Mouse (Mus musculus) intestine, postnatal 0 days (tissue): ENCODE data around the gene Cd5l. TPM values are rescaled to one million over a fixed set of nuclear protein-coding genes. Genes with fewer than 3 reads are reported as not detected.
"Not testable (repeated sequence)": the region's sequence is repeated elsewhere in the genome, so short reads cannot be mapped to it uniquely, and the experiment has no call there.

Experiments
- ATAC-seq: fragments of 200-750 bp; cut with Nextera tagmentation; 2 replicates; pipeline ENCODE4 v1.8.0; 2017; ENCODE audit warnings: mild to moderate bottlenecking, moderate TSS enrichment, moderate library complexity
- H3K27ac ChIP-seq: fragments of 300-500 bp; sonication (generic); 2 replicates; pipeline ENCODE4 v1.5.1; 2014; ENCODE audit warnings: mild to moderate bottlenecking, low read depth, low read length, moderate library complexity
- H3K27me3 ChIP-seq: fragments of 300-500 bp; sonication (generic); replicated peaks from 2 replicates; pipeline ENCODE4 v1.6.1; 2014; ENCODE audit warnings: low read length, mixed read lengths; ENCODE audit not compliant: control insufficient read depth, insufficient read depth
- H3K36me3 ChIP-seq: fragments of 300-500 bp; sonication (generic); 2 replicates; pipeline ENCODE4 v1.6.1; 2014; ENCODE audit warnings: mild to moderate bottlenecking, moderate library complexity; ENCODE audit not compliant: control insufficient read depth, insufficient read depth
- H3K4me1 ChIP-seq: fragments of 300-500 bp; sonication (generic); replicated peaks from 2 replicates; pipeline ENCODE4 v1.6.1; 2014; ENCODE audit warnings: antibody characterized with exemption, low read length, mixed read lengths; ENCODE audit not compliant: control insufficient read depth, insufficient read depth
- H3K4me2 ChIP-seq: fragments of 300-500 bp; sonication (generic); replicated peaks from 2 replicates; pipeline ENCODE4 v1.6.1; 2014; ENCODE audit warnings: low read depth, mild to moderate bottlenecking, moderate library complexity
- H3K4me3 ChIP-seq: fragments of 300-500 bp; sonication (generic); 2 replicates; pipeline ENCODE4 v1.5.1; 2014; ENCODE audit warnings: low read depth, low read length
- H3K9ac ChIP-seq: fragments of 300-500 bp; sonication (generic); 2 replicates; pipeline ENCODE4 v1.6.1; 2014; ENCODE audit warnings: mild to moderate bottlenecking, low read depth, low read length
- H3K9me3 ChIP-seq: fragments of 300-500 bp; sonication (generic); 2 replicates; pipeline ENCODE4 v1.6.1; 2016; ENCODE audit warnings: mixed run types; ENCODE audit not compliant: control insufficient read depth
- CTCF ChIP-seq: sonication (generic); IDR thresholded peaks from 2 replicates; pipeline ENCODE4 v1.5.1; 2016; ENCODE audit warnings: low read depth, mild to moderate bottlenecking, control low read depth, antibody characterized with exemption, moderate library complexity
- WGBS: fragments of 180-500 bp; shearing (Covaris S2); extraction: QIAGEN DNeasy Blood & Tissue Kit; methylation state at CpG from one replicate; pipeline ENCODE4 v1.1.7; 2014; 5-methylcytosine and 5-hydroxymethylcytosine counted together
- polyA plus RNA-seq: library from polyadenylated mRNA; unstranded; fragments of >200 nt; fragmentation: Nextera tagmentation; extraction: Ambion mirVana; gene quantifications from 2 replicates; pipeline ENCODE4 v1.2.1, GENCODE M21; 2015

The Cd5l gene
- polyA plus RNA-seq, 1 experiment from 2014 or later: not detected

DNA sequence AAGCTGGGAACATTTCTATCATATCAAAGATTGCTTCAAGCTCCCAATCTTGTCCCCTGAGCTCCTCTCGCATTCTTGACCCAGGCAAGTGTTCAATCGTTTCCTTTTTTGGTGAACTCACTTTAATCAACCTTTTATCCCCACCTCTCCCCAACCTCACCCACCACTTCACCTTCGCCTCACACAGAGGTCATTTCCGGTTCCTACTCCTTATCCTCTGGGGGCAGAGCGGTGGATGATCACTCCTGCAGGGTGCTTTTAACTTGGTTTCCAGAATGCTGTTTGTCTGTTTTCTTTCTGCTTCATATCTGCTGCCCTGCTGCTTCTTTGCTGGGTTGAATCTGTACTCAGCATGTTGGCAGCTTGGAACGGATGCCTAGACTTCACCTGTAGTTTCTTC is 20.0 kb downstream of the Cd5l start:
- Histone ChIP-seq H3K27me3 (no peaks in the 10 kb centered on the region), H3K4me3 (no peak overlapping the region), H3K4me1 (no peaks in the 10 kb centered on the region), H3K36me3 (no peaks in the 10 kb centered on the region), H3K27ac (no peak overlapping the region), H3K9me3 (no peaks in the 10 kb centered on the region), H3K4me2 (peak overlapping the region; percentile 40; the same call in 1 of the 2 replicates), H3K9ac (no peak overlapping the region)
- WGBS: 50% methylated on average over 6 of the region's 6 CpGs
- no peak for ATAC-seq
- TF ChIP-seq CTCF: no peak

DNA sequence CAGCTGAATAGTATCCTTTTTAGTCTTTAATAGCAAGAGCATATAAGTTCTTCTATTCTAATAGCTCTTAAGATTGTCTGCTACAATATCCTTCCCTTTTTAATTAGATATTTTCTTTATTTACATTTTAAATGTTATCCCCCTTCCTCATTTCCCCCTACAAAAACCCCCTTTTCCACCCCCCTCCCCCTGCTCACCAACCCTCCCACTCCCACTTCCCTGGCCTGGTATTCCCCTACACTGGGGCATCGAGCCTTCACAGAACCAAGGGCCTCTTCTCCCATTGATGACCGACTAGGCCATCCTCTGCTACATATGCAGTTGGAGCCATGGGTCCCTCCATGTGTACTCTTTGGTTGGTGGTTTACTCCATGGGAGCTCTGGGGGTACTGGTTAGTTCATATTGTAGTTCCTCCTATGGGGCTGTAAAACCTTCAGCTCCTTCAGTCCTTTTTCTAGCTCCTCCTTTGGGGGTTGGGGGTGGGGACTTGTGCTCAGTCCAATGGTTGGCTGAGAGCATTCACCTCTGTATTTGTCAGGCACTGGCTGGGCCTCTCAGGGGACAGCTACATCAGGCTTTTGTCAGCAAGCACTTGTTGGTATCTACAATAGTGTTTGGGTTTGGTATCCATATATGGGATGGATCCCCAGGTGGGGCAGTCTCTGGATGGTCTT is 22.1 kb downstream of the Cd5l start:
- not testable (repeated sequence) for H3K4me1 ChIP-seq, H3K4me2 ChIP-seq, H3K9ac ChIP-seq, H3K9me3 ChIP-seq, H3K27ac ChIP-seq, H3K27me3 ChIP-seq, ATAC-seq, H3K4me3 ChIP-seq, H3K36me3 ChIP-seq
- WGBS: 87% methylated on average over 2 of the region's 2 CpGs

DNA sequence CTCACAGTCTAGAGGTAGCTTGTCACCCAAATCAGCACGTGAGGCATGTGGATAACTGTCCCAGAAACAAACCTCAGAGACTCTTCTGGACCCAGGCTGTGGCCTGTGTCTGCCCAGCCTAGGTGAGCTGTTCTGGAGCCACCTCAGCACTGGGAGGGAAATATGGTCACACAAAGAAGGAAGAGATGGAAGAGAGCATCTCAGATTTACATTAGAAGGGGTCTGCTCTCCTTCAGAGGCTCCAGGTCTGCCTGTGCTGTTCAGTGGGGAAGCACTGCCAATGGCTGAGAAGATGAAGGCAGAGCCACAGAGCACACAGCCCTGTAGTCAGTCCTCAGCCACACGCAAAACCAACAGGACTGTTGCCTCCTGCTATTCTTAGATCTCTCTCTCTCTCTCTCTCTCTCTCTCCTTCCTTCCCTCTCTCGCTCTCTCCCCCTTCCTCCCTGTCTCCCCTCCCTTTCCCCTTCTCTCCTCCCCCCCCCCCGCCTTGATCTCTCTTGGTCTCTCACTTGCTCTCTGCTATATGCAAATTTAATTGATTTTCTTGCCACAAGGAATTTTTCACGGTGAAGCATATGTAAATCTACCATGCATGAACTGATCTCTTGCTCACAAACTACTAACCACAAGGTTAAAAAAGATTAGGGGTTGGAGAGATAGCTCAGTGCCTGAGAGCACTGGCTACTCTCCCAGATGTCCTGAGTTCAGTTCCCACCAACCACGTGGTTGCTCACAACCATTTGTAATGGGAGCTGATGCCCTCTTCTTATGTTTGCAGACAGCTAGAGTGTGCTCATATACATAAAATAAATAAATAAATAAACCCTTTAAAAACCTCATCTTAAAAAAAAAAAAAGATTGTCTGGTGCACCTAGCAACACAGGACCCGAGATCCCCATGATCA is 24.4 kb downstream of the Cd5l start:
- Histone ChIP-seq H3K9me3 (no peaks in the 10 kb centered on the region), H3K4me2 (no peak overlapping the region), H3K4me1 (no peaks in the 10 kb centered on the region), H3K9ac (no peak overlapping the region), H3K4me3 (no peak overlapping the region), H3K27ac (no peak overlapping the region), H3K36me3 (no peaks in the 10 kb centered on the region), H3K27me3 (no peaks in the 10 kb centered on the region)
- 43% methylated on average over 7 of the region's 7 CpGs for WGBS
- no peak for ATAC-seq
- TF ChIP-seq CTCF: no peak

DNA sequence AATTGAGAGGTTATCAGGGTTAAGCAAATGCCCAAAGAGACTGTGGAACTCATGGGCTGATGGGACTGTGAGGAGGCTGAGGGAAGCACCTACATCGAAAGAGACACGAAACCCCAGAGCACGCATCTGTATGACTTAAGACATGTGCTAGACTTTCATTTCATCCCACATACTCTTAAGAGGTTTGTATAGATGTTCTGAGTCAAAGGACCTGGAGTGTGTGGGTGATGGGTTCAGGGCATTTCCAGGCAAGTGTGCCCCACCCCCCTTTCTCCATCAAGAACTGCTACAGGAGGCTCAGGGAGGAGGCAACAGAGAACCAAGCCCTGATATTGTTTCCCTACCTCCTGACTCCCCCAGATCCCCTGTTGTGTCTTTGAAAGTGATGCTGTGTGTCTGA is 25.6 kb downstream of the Cd5l start:
- TF ChIP-seq CTCF: no peak
- no peak for ATAC-seq
- Histone ChIP-seq H3K36me3 (no peaks in the 10 kb centered on the region), H3K9ac (no peak overlapping the region), H3K4me2 (no peak overlapping the region), H3K4me3 (no peak overlapping the region), H3K27ac (no peak overlapping the region), H3K4me1 (no peaks in the 10 kb centered on the region), H3K9me3 (no peaks in the 10 kb centered on the region), H3K27me3 (no peaks in the 10 kb centered on the region)
- WGBS: 87% methylated on average over 3 of the region's 3 CpGs

DNA sequence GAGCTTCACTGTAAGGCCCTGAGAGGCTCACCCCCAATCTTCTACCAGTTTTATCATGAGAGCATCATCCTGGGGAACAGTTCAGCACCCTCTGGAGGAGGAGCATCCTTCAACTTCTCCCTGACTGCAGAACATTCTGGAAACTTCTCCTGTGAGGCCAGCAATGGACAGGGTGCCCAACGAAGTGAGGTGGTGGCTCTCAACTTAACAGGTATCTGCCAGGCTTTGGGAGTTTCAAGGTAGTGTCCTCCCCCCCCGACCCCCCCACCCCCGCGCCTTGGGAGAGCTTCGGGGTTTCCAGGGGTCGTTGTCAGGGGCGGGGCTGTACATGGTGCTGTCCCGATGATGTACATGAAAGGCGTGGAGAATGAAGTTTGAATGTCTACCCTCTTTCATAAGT is 27.4 kb downstream of the Cd5l start:
- H3K9me3 ChIP-seq: no peaks in the 10 kb centered on the region
- no peaks in the 10 kb centered on the region for H3K4me1 ChIP-seq
- H3K27me3 ChIP-seq: no peaks in the 10 kb centered on the region
- H3K4me3 ChIP-seq: no peak overlapping the region
- H3K27ac ChIP-seq: no peak overlapping the region
- TF ChIP-seq CTCF: no peak
- no peaks in the 10 kb centered on the region for H3K36me3 ChIP-seq
- H3K9ac ChIP-seq: no peak overlapping the region
- ATAC-seq: no peak
- WGBS: 86% methylated on average over 9 of the region's 9 CpGs
- H3K4me2 ChIP-seq: no peak overlapping the region

DNA sequence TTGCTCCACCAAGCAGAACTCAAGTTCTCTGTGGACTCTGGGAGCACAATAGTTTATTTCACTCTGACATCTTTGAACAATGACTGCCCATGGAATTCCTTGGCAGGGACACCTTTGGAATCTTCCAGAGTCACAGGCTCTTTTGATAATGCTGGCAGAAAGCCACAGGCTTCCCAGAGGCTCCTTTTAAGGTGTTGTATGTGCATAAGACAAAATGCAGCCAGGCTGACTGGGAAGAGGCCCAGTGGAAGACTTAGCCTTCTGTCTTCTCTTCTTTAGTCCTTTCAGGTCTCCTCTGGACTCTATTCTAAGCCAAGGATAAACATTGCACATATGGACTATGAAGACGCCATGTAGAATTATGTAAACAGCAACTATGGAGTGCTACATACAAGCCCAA is 33.3 kb downstream of the Cd5l start:
- no peaks in the 10 kb centered on the region for H3K36me3 ChIP-seq
- H3K4me2 ChIP-seq: no peak overlapping the region
- TF ChIP-seq CTCF: no peak
- H3K4me1 ChIP-seq: no peaks in the 10 kb centered on the region
- H3K27ac ChIP-seq: no peak overlapping the region
- no peaks in the 10 kb centered on the region for H3K9me3 ChIP-seq
- WGBS: 66% methylated on average over 1 of the region's 1 CpGs
- no peaks in the 10 kb centered on the region for H3K27me3 ChIP-seq
- H3K4me3 ChIP-seq: no peak overlapping the region
- ATAC-seq: no peak
- H3K9ac ChIP-seq: no peak overlapping the region
